Mouse (Mus musculus) erythroblast, embryonic 14.5 days (primary cell): ENCODE measurements around the gene Cst8.

Source experiments
- GATA1 ChIP-seq: IDR thresholded peaks from 2 replicates; pipeline ENCODE4 v1.6.1; 2012; ENCODE audit warnings: low read length, inconsistent platforms, mixed read lengths
- TAL1 ChIP-seq: IDR thresholded peaks from 3 replicates; pipeline ENCODE4 v1.6.1; 2012; ENCODE audit warnings: low read length, inconsistent platforms, mixed read lengths

DNA sequence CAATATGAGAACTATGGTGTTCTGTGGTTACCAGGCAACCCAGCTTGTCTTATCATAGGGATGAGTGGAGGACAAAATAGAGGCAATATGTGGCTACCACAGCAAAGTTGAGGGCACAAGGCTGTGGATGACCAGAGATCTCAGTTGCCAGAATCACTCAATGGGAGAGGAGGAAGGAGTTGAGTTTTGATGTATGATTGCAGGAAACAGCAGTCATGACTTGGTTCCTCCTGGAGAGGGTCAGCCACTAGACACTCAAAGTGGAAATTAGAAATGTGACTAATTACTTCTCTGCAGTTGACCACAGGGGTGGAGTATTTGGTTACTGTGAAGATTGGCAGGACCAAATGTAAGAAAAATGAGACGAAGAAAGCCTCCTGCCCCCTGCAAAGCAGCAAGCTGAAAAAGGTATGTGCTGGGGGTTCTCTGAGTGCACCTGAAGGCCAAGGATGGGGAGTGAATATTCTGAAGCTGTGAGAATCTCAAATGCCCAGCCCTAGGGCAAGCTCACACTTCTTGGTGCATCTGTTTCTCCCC, 44.2 kb upstream of the Cst8 start:
- TF ChIP-seq GATA1 (no peak), TAL1 (no peak)
